Mouse (Mus musculus): Measurements from ENCODE around the gene Edn2.

GRCm38 (mm10) chr4:120186441-120186840 is 25.4 kb downstream of the Edn2 start:
- no peak for TF ChIP-seq POLR2A (IDR thresholded peaks at IDR 0.05; ENCODE audit: low read depth, low read length)
- no peak for TF ChIP-seq CTCF (IDR thresholded peaks at IDR 0.05; ENCODE audit: extremely low read depth, insufficient read length, insufficient replicate concordance, low read depth, low read length)
